Mouse (Mus musculus): ENCODE results near the gene Sf3b2.

Gene Sf3b2

DNA sequence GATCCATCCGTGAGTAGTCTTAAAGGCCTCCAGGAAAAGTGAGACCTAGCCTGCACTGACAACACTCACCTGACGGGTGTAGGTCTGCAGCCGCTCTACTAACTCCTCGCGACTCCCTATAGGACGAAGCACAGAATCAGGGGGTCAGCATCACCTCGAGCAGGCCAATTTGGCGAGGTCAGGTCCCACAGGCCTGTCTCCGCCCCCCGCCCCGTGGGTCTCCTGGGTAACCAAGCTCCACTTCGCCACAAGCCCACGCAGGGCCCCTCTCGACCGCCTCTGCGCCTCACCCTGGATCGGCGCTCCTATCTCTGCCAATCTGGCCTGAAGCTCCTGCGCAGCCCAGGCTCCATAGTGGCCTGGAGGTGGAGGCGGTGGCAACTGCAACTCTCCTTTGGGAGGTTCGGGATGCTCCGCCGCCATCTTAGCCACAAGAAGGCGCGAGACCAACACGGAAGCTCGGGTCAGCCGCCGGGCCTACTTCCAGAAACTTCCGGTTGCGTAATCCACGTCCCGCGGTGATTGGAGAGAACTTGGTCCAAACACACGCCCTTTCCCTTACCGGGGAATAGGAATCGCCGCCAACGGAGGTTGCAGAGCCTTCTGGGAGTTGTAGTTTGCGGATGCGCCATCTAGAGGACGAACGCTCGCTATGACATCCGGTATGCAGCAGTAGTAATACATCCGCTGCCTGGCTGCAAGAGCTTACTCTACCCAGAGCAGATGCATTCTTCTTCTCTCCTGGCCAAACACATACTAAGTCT, at the start of gene Sf3b2:
Gene Sf3b2 (minus strand): TSS at position 484 of the 764 bp plus-strand sequence.
- DNase-seq, result peak; percentile 98

DNA sequence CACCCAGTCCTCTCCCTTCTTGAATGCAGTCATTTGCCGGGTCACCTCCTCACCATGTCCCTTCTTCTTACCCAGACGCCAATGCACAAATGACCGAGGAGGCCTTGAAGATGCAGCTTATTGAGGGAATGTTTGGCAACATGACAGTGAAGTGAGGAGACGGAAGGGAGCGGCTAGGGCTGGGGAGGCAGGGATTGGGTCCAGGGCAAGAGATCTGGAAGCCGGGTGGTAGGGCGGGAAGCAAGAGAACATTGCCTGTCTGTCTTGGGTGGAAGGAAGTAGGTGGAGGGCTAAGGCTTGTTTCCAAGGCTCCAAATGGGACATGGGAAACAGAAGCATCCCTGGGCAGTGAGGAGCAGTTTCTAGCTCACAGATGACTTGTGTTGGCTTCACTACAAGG, 46.1 kb upstream of the Sf3b2 start:
- no peak for DNase-seq

DNA sequence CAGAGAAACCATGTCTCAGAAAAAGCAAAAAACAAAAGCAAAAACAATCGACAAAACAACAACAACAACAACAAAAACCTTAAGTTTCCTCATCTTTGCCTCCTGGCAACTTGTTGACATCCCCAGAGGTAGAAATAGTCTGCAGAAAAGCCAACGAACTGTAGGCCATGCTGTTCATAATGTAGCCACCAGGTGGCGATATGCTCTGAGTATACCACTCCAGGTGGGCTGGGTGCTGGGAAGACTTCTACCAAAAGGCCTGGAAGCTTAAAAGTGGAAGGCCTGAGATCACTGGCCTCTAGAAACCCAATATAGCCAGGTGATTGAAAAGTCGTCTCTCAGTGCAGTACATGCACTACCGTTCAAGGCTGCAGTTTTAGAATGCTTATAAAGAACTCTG, 42.7 kb upstream of the Sf3b2 start:
- DNase-seq, result peak; percentile 84

DNA sequence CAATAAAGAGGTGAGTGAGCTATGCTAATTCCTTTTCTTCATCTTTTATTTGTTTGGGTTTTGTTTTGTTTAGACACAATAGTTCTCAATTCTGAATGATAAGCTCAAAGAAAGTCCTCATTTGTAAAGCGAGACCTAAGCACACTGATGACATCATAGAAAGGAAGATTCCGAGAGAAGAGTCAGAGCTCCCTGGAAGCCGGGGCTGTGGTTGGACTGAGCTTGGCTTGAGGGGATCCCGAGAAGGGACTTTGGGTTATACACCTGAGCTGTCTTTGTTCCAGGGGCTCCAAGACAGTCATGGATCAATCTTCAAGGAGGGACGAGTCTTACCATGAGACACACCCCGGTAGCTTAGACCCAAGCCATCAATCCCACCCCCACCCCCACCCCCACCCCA, 40.2 kb upstream of the Sf3b2 start, which contains the start of gene Catsper1:
Gene Catsper1 (plus strand): TSS at position 301 of the 400 bp plus-strand sequence.
- DNase-seq, result no peak

DNA sequence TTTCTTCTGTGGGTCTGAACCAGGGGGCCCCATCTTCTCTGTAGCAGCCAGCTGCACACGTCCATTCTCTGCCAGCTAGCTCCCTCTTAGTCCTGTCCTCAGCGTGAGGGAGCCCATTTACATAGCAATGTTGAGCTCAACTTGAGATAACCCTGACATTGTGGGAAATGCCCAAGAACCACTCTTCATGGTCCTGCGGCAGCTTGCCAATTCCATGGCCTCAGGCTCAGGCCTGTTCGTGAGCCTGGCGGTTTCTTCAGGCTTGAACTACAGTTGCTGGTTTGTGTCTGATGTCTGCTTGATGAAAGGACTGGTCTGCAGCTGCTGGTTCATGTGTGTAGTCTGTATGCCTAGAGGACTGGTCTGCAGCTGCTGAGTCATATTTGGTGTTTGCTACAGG, 39.5 kb upstream of the Sf3b2 start:
- DNase-seq, result no peak

DNA sequence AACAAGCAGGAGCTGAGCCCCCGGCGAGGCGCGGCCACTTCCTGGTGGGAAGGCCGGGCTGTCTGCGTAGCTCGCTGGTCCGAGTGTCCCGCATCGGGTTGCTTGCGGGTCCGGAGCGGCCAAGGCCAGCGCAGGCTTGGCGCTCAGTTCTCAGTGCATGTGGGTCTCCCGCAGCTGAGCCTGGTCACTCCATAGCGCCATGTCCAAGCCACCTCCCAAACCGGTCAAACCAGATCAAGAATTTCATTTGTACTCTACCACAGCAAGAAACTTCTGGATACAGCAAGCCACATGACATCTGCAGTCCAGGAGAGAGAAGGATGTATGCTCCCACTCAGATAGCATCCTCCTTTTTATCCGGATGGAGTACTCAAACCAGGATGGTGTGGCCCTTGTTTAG, 32.7 kb upstream of the Sf3b2 start:
- no peak for DNase-seq

DNA sequence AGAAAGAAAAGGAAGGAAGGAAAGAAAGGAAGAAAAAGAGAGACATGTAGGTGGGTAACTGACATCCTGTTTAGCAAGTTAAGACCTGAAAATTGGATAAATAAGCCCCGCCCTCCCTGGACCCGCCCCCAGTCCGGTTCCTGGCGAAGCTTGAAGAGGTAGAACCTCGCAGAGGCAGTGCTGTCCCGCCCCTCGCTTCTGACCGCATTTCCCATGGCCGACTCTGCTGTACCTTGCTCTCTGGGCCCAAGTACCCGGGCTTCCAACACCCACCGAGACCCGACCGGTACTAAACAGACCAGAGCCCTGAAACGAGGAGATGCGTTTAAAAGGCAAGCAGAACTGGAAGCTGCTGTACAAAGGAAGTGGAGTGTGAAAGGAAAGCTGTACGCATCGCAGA, 28.5 kb upstream of the Sf3b2 start:
- peak; percentile 62 for DNase-seq

DNA sequence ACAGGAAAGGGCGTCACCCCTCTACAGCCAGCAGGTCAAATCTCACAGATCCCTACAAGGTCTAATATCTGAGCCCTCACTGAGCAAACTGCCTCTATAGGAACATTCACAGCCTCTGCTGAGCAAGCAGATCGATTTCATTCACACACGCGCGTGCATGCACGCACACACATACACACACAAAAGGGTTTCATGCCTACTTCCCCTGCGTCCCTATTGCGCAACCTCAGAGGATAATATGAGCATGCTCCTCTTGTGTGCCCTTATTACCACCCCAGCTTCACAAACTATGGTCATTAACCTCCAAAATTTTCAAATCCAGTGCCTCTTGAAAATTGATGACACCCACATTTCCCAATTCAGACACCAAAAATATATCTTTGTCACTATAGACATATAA, 17.9 kb upstream of the Sf3b2 start:
- DNase-seq, result no peak

DNA sequence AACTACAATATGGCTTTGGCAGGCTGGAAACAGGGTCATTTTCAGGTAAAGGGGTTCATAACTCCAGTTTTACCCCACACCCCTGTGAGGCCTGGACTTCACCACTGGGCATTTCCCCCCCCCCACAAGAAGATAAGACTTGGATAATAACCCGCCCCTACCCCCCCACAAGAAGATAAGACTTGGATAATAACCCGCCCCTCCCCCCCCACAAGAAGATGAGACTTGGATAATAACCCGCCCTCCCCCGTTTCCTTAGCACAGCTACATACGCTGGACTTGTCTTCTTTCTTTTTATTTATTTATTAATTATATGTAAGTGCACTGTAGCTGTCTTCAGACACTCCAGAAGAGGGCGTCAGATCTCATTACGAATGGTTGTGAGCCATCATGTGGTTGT, 13.8 kb upstream of the Sf3b2 start:
- DNase-seq, result no peak

DNA sequence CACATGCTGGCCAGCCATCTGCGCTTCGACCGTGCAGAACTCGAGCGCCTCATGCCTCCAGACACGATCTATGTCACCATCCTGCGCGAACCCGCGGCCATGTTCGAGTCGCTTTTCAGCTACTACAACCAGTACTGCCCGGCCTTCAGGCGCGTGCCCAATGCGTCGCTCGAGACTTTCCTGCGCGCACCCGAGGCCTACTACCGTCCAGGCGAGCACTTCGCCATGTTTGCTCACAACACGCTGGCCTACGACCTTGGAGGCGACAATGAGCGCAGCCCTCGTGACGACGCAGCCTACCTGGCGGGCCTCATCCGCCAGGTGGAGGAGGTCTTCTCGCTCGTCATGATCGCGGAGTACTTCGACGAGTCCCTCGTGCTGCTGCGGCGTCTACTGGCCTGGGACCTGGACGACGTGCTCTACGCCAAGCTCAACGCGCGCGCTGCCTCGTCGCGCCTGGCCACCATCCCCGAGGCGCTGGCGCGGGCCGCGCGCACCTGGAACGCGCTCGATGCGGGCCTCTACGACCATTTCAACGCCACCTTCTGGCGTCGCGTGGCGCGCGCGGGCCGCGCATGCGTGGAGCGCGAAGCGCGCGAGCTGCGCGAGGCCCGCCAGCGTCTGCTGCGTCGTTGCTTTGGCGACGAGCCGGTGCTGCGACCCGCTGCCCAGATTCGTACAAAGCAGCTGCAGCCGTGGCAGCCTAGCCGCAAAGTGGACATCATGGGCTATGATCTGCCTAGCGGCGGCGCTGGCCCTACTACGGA, 11.9 kb upstream of the Sf3b2 start:
- no peak for DNase-seq

DNA sequence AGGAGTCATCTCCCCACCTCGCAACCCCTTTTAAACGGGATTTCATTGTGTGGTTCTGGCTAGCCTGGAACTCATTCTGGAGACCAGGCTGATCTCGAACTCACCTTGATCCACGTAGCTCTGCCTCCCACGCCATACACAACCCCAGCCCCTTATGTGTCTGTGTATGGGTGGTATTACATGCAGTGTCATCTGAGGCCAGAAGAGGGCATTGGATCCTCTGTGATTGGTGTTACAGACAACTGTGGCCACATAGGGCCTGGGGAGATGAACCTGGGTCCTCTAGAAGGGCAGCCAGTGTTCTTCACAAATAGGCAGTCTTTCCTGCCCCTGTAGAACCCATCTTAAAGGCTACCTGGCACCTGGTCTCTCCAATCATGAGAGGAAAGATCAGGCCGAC, 11.0 kb upstream of the Sf3b2 start:
- no peak for DNase-seq

DNA sequence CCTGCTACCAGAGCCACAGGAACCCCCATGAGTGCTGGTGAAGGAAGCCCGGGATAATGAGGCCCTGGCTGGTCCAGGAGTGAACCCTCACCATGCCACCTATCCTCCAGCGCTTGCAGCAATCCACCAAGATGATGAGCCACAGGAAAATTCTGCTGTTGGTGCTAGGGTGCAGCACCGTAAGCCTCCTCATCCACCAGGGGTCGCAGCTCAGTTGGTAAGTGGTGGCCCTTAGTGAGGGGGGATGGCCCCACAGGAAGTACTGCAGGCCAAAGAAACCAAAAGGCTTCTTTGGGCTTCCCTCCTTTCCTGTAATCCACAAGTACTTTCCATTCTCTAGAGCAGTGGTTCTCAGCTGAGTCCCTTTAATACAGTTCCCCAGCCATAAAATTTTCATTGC, 7.2 kb upstream of the Sf3b2 start:
- DNase-seq, result peak; percentile 49

DNA sequence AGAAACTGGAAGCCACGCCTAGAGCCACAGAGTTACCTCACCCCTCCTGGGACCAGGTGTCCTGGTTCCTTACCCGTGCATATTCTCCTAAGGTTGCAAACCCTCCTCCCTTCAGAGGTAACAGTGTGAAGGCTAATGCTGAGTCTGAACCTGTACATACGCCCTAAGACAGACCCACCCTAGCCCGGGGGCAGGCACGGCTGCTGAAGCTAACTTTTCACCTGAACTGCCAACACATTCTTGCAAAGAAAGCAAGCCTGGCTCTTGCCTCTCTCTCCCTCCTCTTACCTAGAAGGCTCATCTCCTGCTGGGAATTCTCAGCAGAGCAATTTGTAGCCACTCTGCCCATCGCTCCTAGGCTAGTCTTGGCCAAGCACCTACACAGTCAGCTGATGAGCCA, 5.3 kb upstream of the Sf3b2 start:
- DNase-seq, result no peak

DNA sequence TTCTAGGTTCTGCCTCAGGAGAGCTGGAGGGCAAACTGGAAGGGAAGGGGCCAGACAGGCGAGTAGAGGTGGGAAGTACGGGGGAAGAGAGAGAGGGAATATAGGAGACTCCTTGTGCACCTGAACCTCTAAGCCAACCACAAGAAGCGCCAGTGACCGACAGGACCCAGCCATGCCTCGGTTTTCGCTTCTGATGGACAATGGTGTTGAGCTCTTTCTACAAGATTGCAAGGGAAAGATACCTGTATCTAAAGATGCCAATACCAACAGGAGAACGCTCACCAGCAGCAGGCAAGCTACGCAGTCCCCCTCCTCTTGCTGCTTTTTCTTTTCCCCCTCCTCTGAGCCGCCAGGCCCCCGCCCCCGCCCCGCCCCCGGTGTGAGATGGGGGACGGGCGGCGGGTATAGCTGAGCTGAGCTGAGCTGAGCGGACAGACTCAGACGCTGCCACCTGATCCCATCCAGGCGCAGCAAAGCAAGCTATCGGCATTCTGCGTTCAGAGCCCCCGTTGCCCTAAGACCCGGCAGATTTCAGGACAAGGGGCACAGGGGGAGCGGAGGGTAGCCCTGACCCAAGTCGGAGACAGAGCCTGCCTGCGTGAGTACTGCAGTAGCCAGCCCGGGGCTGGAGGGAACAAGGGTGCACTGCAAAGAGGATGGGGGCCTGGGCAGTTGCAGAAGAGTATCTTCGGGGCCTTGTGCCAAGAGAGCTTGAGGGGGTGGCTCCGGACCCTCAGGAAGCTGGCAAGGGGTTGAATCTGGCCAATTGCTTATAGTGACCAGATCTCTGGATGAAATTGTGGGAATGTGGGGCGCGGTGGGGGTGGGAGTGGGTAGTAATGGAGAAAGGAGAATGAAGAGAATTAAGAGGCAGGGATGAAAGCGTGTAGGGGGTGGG, 2.9 kb upstream of the Sf3b2 start, which contains the start of gene Gal3st3:
Gene Gal3st3 (plus strand): TSS at position 429 of the 898 bp plus-strand sequence.
- DNase-seq, result no peak

DNA sequence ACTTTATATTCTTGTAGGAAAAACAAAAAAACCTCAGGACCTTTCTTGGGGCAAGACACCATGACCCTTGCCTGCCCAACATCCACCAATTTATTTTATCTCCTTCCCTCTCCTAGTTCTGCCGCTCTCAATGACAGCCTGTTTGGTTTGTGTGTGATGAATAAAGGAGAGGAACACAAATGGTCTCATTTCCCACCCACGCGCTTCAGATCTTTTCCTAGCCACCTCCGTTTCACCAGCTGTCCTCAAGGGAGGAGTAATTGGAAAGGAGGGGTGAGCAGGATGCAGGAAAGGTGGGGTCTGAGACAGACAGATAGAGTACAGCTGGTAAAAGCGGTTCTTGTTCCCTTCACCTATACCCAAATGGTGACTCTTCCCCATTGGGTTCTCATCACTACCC, 1.4 kb upstream of the Sf3b2 start:
- no peak for DNase-seq

DNA sequence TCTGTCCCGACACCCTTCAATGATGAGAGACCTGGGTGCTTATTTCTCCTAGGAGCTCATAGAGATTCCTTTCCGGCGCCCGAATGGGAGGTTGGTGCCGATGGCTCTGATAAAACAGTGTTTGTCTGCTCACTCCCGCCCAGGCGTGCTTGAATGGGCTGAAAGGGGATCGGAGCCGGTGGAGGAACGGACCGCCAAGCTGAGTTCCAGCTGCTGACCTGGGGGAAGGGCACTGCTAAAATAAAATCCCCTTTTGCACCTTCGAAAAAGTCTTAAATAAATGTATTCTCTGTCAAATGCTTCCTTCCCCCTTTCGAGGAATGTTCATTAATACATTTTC, 451 bp upstream of the Sf3b2 start:
- DNase-seq, result no peak

DNA sequence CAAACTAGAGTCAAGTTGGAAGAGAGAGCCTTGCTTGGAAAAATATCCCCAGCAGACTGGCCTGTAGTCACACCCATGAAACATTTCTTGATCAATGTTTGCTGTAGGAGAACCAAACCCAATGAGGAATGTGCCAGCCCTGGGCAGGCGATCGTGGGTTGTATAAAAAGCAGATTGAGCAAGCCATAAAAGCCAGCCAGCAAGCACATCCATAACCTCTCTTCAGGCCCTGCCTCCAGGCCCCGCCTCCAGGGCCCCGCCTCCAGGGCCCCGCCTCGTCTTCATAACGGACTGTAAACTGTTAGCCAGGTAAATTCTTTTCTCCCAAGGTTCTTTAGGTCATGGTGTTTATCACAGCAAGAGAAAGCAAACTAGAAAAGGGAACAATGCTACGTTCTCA, 16.9 kb downstream of the Sf3b2 start:
- DNase-seq, result peak; percentile 30

DNA sequence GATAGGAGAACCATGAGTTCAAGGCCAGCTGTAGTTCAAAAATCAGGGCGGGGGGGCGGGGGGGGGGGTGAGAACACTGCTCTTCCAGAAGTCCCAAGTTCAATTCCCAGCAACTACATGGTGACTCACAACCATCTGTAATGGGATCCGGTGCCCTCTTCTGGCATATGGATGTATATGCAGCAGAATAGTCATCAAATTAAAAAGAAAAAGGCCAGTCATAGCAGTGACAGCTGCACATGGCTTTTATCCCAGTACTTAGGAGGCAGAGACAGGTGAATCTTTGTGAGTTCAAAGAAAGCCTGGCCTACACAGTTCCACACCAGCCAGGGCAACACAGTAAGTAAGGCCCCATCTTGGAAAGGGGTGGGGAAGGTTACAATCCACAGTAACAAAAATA, 18.1 kb downstream of the Sf3b2 start:
- DNase-seq, result no peak

DNA sequence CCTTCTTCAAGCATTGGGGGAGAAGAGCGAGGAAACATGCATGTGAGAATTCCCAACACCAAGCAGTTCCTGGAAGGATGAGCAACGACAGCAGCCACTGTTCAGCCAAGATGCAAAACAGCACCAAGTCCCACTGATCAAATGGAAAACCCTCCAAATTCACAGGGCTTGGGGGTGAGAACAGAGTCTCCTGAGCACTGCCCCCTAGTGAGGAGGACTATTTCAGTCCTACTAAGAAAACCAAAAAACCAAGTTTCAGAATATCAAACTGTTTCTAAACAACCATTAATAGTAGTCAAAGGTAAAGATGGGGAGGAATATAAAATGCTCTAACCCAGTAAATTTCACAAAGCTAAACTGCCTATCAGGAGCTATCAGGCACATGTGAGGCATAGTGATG, 18.7 kb downstream of the Sf3b2 start:
- DNase-seq, result no peak

DNA sequence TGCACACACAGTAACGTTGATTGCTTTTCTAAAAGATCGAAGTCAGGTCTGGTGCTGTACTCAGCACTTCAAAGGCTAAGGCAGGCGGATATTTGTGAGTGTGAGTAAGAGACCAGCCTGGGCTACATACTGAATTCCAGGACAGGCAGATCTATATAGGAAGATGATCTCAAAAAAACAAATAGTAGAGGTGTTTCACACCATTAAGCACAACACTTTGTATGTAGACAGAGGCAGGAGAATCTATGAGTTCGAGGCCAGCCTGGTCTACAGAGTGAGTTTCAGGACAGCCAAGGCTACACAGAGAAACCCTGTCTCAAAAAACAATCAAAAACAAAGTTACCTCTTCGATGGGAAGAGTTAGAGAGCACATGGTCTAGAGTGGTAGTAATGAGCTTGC, 19.5 kb downstream of the Sf3b2 start:
- no peak for DNase-seq

DNA sequence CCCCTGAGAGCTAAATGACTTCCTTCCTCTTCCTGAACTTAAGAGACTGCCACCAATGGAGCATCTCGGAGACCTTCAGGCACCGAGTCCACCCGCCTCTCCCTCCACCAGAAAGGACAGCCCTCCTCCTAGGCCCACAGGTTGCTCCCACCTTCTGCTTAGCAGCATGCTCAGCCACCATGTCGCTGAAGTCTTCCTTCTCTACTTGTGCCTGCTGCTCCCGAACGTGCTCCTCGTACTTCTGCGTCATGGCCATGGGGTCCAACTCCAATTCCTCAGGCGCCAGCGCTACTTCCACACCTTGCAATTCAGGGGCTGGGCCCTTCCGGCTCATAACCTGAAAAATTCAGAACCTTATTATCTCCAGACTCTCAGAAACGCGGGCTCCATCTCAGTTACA, 20.6 kb downstream of the Sf3b2 start:
- no peak for DNase-seq

DNA sequence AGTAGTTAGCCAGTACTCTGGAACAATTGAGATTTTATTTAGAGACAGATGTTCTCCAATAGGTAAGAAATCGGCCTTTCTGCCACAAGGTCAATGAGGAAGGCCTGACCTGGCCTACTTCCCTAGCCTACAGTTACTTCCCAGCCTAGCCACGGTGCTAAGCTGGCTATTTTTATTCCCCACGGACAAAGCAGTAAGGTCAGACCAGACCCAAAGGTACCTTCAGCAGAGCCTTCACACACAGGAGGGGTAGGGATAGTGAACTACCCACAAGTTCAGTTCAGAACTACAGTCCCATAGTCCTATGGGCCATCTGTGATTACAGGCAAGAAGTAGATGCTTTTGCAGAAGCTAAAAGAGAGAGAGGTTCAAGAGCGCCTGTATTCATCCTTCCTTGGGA, 21.3 kb downstream of the Sf3b2 start:
- no peak for DNase-seq

Data from kidney, adult 18-20 months (tissue).